Mouse (Mus musculus): ENCODE results near the gene Gm49320. TPM values are rescaled to one million over a fixed set of nuclear protein-coding genes. Genes with fewer than 3 reads are reported as not detected.

Gm49320 gene
- total and polyA plus RNA-seq, 2 experiments from 2014 or later: 0.11 to 0.85 TPM

- WGBS: 9% methylated on average over 21 of the region's 33 CpGs
These were observed 20.6 kb downstream of the Gm49320 start, which contains the start of gene Ctxn1 for GRCm38 (mm10) chr8:4259125-4259804. Ctxn1 (minus strand) TSS chr8:4259274.

GRCm38 (mm10) chr8:4259805-4260170 lies 21.1 kb downstream of the Gm49320 start:
- Histone ChIP-seq H3K27ac (ENCODE audit: low read depth, low read length) (peak overlapping the region; percentile 95), H3K9me3 (ENCODE audit: low read length) (no peaks in the 10 kb centered on the region), H3K9ac (replicated peaks; ENCODE audit: low read length, poor library complexity, severe bottlenecking) (0 out of 2 replicates have a peak overlapping the region, but pooled peaks have one; percentile 78), H3K27me3 (ENCODE audit: insufficient read depth, low read length) (no peaks in the 10 kb centered on the region), H3K4me3 (ENCODE audit: low read depth, low read length) (no peak overlapping the region), H3K4me2 (ENCODE audit: low read depth, low read length, poor library complexity, severe bottlenecking) (no peak overlapping the region), H3K4me1 (ENCODE audit: insufficient read depth, low read length) (peaks cover 10% of the 10 kb centered on the region), H3K36me3 (ENCODE audit: insufficient read depth, low read length) (peaks cover 52% of the 10 kb centered on the region)
- TF ChIP-seq CTCF (IDR thresholded peaks at IDR 0.05): no peak
- 85% methylated on average over 4 of the region's 4 CpGs for WGBS
- ATAC-seq (ENCODE audit: low FRiP score) (no peak), DNase-seq (ENCODE audit: low spot score) (no peak)

More at GRCm38 (mm10) chr8:4259125-4259804, 20.6 kb downstream of the Gm49320 start, which contains the start of gene Ctxn1:
- Histone ChIP-seq H3K27ac (ENCODE audit: low read depth, low read length) (peak within 1 kb of the TSS; percentile 95), H3K4me3 (ENCODE audit: low read depth, low read length) (peak within 1 kb of the TSS; percentile 76), H3K27me3 (ENCODE audit: insufficient read depth, low read length) (no peaks in the 10 kb centered on the region), H3K36me3 (ENCODE audit: insufficient read depth, low read length) (peaks cover 54% of the 10 kb centered on the region), H3K9me3 (ENCODE audit: low read length) (no peaks in the 10 kb centered on the region), H3K9ac (replicated peaks; ENCODE audit: low read length, poor library complexity, severe bottlenecking) (peak within 1 kb of the TSS; percentile 78), H3K4me2 (ENCODE audit: low read depth, low read length, poor library complexity, severe bottlenecking) (peak within 1 kb of the TSS; percentile 77), H3K4me1 (ENCODE audit: insufficient read depth, low read length) (peaks cover 10% of the 10 kb centered on the region)
- no peak for TF ChIP-seq CTCF (IDR thresholded peaks at IDR 0.05)
- DNase-seq (ENCODE audit: low spot score) (peak; percentile 95), ATAC-seq (ENCODE audit: low FRiP score) (peak; percentile 89)

- Histone ChIP-seq H3K9ac (replicated peaks; ENCODE audit: low read length, poor library complexity, severe bottlenecking) (no peak overlapping the region), H3K4me1 (ENCODE audit: insufficient read depth, low read length) (no peaks in the 10 kb centered on the region), H3K9me3 (ENCODE audit: low read length) (no peaks in the 10 kb centered on the region), H3K27ac (ENCODE audit: low read depth, low read length) (no peak overlapping the region), H3K4me2 (ENCODE audit: low read depth, low read length, poor library complexity, severe bottlenecking) (no peak overlapping the region), H3K36me3 (ENCODE audit: insufficient read depth, low read length) (peaks cover 70% of the 10 kb centered on the region), H3K4me3 (ENCODE audit: low read depth, low read length) (no peak overlapping the region), H3K27me3 (ENCODE audit: insufficient read depth, low read length) (no peaks in the 10 kb centered on the region)
- DNase-seq (ENCODE audit: low spot score) (no peak), ATAC-seq (ENCODE audit: low FRiP score) (no peak)
- no peak for TF ChIP-seq CTCF (IDR thresholded peaks at IDR 0.05)
- 91% methylated on average over 8 of the region's 8 CpGs for WGBS
These were observed 24.6 kb downstream of the Gm49320 start for GRCm38 (mm10) chr8:4263105-4263791.

GRCm38 (mm10) chr8:4265160-4265914 lies 26.7 kb downstream of the Gm49320 start:
- H3K9me3 ChIP-seq (ENCODE audit: low read length): no peaks in the 10 kb centered on the region
- DNase-seq (ENCODE audit: low spot score) (no peak), ATAC-seq (ENCODE audit: low FRiP score) (no peak)
- H3K27me3 ChIP-seq (ENCODE audit: insufficient read depth, low read length): no peaks in the 10 kb centered on the region
- no peak overlapping the region for H3K9ac ChIP-seq (replicated peaks; ENCODE audit: low read length, poor library complexity, severe bottlenecking)
- H3K27ac ChIP-seq (ENCODE audit: low read depth, low read length): no peak overlapping the region
- H3K4me3 ChIP-seq (ENCODE audit: low read depth, low read length): no peak overlapping the region
- peaks cover 81% of the 10 kb centered on the region for H3K36me3 ChIP-seq (ENCODE audit: insufficient read depth, low read length)
- no peak overlapping the region for H3K4me2 ChIP-seq (ENCODE audit: low read depth, low read length, poor library complexity, severe bottlenecking)
- no peaks in the 10 kb centered on the region for H3K4me1 ChIP-seq (ENCODE audit: insufficient read depth, low read length)
- no peak for TF ChIP-seq CTCF (IDR thresholded peaks at IDR 0.05)
- WGBS: 93% methylated on average over 15 of the region's 15 CpGs

GRCm38 (mm10) chr8:4267627-4268026 lies 29.0 kb downstream of the Gm49320 start:
- H3K4me1 ChIP-seq (ENCODE audit: insufficient read depth, low read length): no peaks in the 10 kb centered on the region
- H3K27ac ChIP-seq (ENCODE audit: low read depth, low read length): no peak overlapping the region
- DNase-seq (ENCODE audit: low spot score) (no peak), ATAC-seq (ENCODE audit: low FRiP score) (no peak)
- H3K9ac ChIP-seq (replicated peaks; ENCODE audit: low read length, poor library complexity, severe bottlenecking): no peak overlapping the region
- no peaks in the 10 kb centered on the region for H3K27me3 ChIP-seq (ENCODE audit: insufficient read depth, low read length)
- H3K9me3 ChIP-seq (ENCODE audit: low read length): no peaks in the 10 kb centered on the region
- H3K4me3 ChIP-seq (ENCODE audit: low read depth, low read length): no peak overlapping the region
- peak; percentile 55 for TF ChIP-seq CTCF (IDR thresholded peaks at IDR 0.05)
- peaks cover 72% of the 10 kb centered on the region for H3K36me3 ChIP-seq (ENCODE audit: insufficient read depth, low read length)
- H3K4me2 ChIP-seq (ENCODE audit: low read depth, low read length, poor library complexity, severe bottlenecking): no peak overlapping the region
- 72% methylated on average over 15 of the region's 15 CpGs for WGBS

Measured in midbrain, postnatal 0 days (tissue).